Mouse (Mus musculus) spleen, postnatal 4 days (tissue): ENCODE data around the gene Olfr1022.

Experiments
- DNase-seq, 2 experiments: peaks; one replicate each; pipeline ENCODE4 v3.0.0; 2022; ENCODE audit warnings: low spot score in 2 of 2

Gene Olfr1022

GRCm38 (mm10) chr2:85868294-85868693 lies at the start of gene Olfr1022:
TSS of gene Olfr1022 (plus strand) at chr2:85868594.
- DNase-seq = no peak

- no peak for DNase-seq
Observed at GRCm38 (mm10) chr2:85845383-85845782, 23.0 kb upstream of the Olfr1022 start, which contains the start of gene Olfr1019. TSS of gene Olfr1019 (minus strand) at chr2:85845483.

- no peak for DNase-seq
Observed at GRCm38 (mm10) chr2:85846730-85847129, 21.7 kb upstream of the Olfr1022 start, which contains the start of gene Olfr1020. TSS of gene Olfr1020 (plus strand) at chr2:85847030.

GRCm38 (mm10) chr2:85885340-85885739 lies 16.9 kb downstream of the Olfr1022 start, which contains the start of gene Olfr1023:
TSS of gene Olfr1023 (plus strand) at chr2:85885640.
- DNase-seq = no peak

- no peak for DNase-seq
Observed at GRCm38 (mm10) chr2:85904952-85905351, 36.6 kb downstream of the Olfr1022 start, which contains the start of gene Olfr1024. TSS of gene Olfr1024 (minus strand) at chr2:85905052.

GRCm38 (mm10) chr2:85913197-85913596 lies 44.8 kb downstream of the Olfr1022 start:
- DNase-seq = no peak

GRCm38 (mm10) chr2:85914893-85915292 lies 46.5 kb downstream of the Olfr1022 start, which contains the start of gene Olfr1025-ps1:
TSS of gene Olfr1025-ps1 (plus strand) at chr2:85915193.
- DNase-seq = no peak
